Mouse (Mus musculus) midbrain, embryonic 16.5 days (tissue): ENCODE data around the gene Trim29. TPM values are rescaled to one million over a fixed set of nuclear protein-coding genes. Genes with fewer than 3 reads are reported as not detected.

Experiments used
- polyA plus RNA-seq: library from polyadenylated mRNA; unstranded; fragments of >200 nt; fragmentation: Nextera tagmentation; extraction: Ambion mirVana; gene quantifications from 2 replicates; pipeline ENCODE4 v1.2.1, GENCODE M21; 2015

Gene Trim29
- polyA plus RNA-seq, 1 experiment from 2014 or later, result 0.09 TPM

Other genes starting within 250 kb of the Trim29 start
- 22.1 and 23.6 TPM in 2 replicates for gene Arhgef12, start 203.6 kb upstream of the Trim29 start, polyA plus RNA-seq
- 11.2 TPM in 2 replicates for gene Tmem136, start 194.3 kb upstream of the Trim29 start, polyA plus RNA-seq
- gene Pou2f3, start 100.5 kb upstream of the Trim29 start, polyA plus RNA-seq, result 0.07 TPM in 1 of 2 replicates, not detected in the other
- 3.2 and 5.8 TPM in 2 replicates for gene Oaf, start 70.9 kb upstream of the Trim29 start, polyA plus RNA-seq